Mouse (Mus musculus): ENCODE measurements around the gene St3gal5. TPM values are rescaled to one million over a fixed set of nuclear protein-coding genes. Genes with fewer than 3 reads are reported as not detected.

The St3gal5 gene
- polyA plus RNA-seq, 1 experiment from 2014 or later = 206 TPM

DNA sequence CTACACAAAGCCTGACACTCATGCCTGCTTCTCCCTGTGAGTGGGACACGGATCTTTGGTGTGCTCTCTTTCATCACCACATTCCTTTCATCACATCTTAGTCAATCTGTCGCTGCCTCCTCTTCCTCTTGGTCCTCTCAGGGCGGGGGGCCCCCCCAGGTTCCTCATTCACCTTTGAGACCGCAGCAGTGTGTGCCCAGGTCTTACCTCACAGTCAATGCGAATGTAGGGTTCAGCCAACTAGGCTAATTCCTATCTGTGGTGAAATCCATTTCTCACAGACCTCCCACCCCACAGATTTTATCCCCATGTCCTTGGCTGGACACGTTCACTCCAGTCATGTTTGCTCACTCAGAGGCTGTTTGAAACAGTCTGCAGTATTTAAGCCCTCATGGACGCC is 17.5 kb downstream of the St3gal5 start:
- Histone ChIP-seq H3K27me3 (ENCODE audit: control insufficient read depth, insufficient read depth, low read depth, low read length) (no peaks in the 10 kb centered on the region), H3K4me3 (ENCODE audit: low read depth, low read length) (peak overlapping the region; percentile 2; the same call in 1 of the 2 replicates), H3K9me3 (replicated peaks; ENCODE audit: control insufficient read depth, low read length) (no peaks in the 10 kb centered on the region), H3K36me3 (ENCODE audit: control insufficient read depth, insufficient read depth) (peaks cover 17% of the 10 kb centered on the region), H3K4me1 (ENCODE audit: control insufficient read depth, low read depth, low read length) (peaks cover 61% of the 10 kb centered on the region), H3K9ac (ENCODE audit: low read depth, low read length) (no peak overlapping the region; the same call in 1 of the 2 replicates), H3K27ac (ENCODE audit: low read length) (peak overlapping the region; percentile 52), H3K4me2 (ENCODE audit: low read depth, low read length) (no peak overlapping the region)
- WGBS (ENCODE audit: insufficient replicate concordance) = 72% methylated on average over 7 of the region's 7 CpGs
- ATAC-seq (ENCODE audit: low read depth) = peak; percentile 58

- ATAC-seq (ENCODE audit: low read depth) = no peak
- WGBS (ENCODE audit: insufficient replicate concordance) = 60% methylated on average over 8 of the region's 8 CpGs
- no peaks in the 10 kb centered on the region for H3K27me3 ChIP-seq (ENCODE audit: control insufficient read depth, insufficient read depth, low read depth, low read length)
- H3K4me1 ChIP-seq (ENCODE audit: control insufficient read depth, low read depth, low read length) = peaks cover 55% of the 10 kb centered on the region
- H3K4me2 ChIP-seq (ENCODE audit: low read depth, low read length) = no peak overlapping the region
- no peak overlapping the region for H3K9ac ChIP-seq (ENCODE audit: low read depth, low read length)
- H3K9me3 ChIP-seq (replicated peaks; ENCODE audit: control insufficient read depth, low read length) = no peaks in the 10 kb centered on the region
- H3K36me3 ChIP-seq (ENCODE audit: control insufficient read depth, insufficient read depth) = peaks cover 17% of the 10 kb centered on the region
- no peak overlapping the region for H3K4me3 ChIP-seq (ENCODE audit: low read depth, low read length)
- no peak overlapping the region for H3K27ac ChIP-seq (ENCODE audit: low read length)
Measured at GRCm38 (mm10) chr6:72117322-72117968, 20.1 kb downstream of the St3gal5 start.

GRCm38 (mm10) chr6:72119870-72120269 is 22.5 kb downstream of the St3gal5 start:
- peaks cover 18% of the 10 kb centered on the region for H3K36me3 ChIP-seq (ENCODE audit: control insufficient read depth, insufficient read depth)
- 90% methylated on average over 1 of the region's 1 CpGs for WGBS (ENCODE audit: insufficient replicate concordance)
- no peaks in the 10 kb centered on the region for H3K27me3 ChIP-seq (ENCODE audit: control insufficient read depth, insufficient read depth, low read depth, low read length)
- H3K4me2 ChIP-seq (ENCODE audit: low read depth, low read length) = no peak overlapping the region
- peaks cover 41% of the 10 kb centered on the region for H3K4me1 ChIP-seq (ENCODE audit: control insufficient read depth, low read depth, low read length)
- no peak overlapping the region for H3K9ac ChIP-seq (ENCODE audit: low read depth, low read length)
- H3K4me3 ChIP-seq (ENCODE audit: low read depth, low read length) = no peak overlapping the region
- no peak overlapping the region for H3K27ac ChIP-seq (ENCODE audit: low read length)
- no peak for ATAC-seq (ENCODE audit: low read depth)
- H3K9me3 ChIP-seq (replicated peaks; ENCODE audit: control insufficient read depth, low read length) = no peaks in the 10 kb centered on the region

DNA sequence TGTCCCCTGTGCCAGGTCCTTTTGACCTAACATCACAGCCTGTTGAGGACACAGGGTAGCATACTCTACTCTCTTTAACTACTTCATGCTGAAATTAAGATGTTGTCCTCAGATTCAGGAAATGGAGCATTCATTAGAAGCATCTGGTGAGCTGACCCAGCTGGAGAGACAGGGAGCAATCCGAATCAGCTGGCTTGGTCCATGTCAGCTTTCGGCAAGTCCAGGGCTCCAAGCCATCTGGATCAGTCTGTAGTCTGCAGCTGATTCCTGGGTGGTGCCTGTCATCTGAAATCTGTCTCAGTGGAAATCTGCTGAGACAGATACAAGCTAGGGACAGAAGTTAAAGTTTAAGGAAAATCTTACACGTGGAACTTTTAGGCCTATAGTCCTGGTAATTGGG is 23.9 kb downstream of the St3gal5 start:
- no peak for ATAC-seq (ENCODE audit: low read depth)
- H3K4me1 ChIP-seq (ENCODE audit: control insufficient read depth, low read depth, low read length) = peaks cover 31% of the 10 kb centered on the region
- H3K4me3 ChIP-seq (ENCODE audit: low read depth, low read length) = no peak overlapping the region
- WGBS (ENCODE audit: insufficient replicate concordance) = 67% methylated on average over 3 of the region's 3 CpGs
- H3K9ac ChIP-seq (ENCODE audit: low read depth, low read length) = no peak overlapping the region
- no peaks in the 10 kb centered on the region for H3K27me3 ChIP-seq (ENCODE audit: control insufficient read depth, insufficient read depth, low read depth, low read length)
- H3K27ac ChIP-seq (ENCODE audit: low read length) = peak overlapping the region; percentile 25; the same call in 1 of the 2 replicates
- no peaks in the 10 kb centered on the region for H3K9me3 ChIP-seq (replicated peaks; ENCODE audit: control insufficient read depth, low read length)
- peaks cover 23% of the 10 kb centered on the region for H3K36me3 ChIP-seq (ENCODE audit: control insufficient read depth, insufficient read depth)
- no peak overlapping the region for H3K4me2 ChIP-seq (ENCODE audit: low read depth, low read length)

- peak overlapping the region; percentile 41; the same call in 1 of the 2 replicates for H3K27ac ChIP-seq (ENCODE audit: low read length)
- no peaks in the 10 kb centered on the region for H3K9me3 ChIP-seq (replicated peaks; ENCODE audit: control insufficient read depth, low read length)
- no peak overlapping the region for H3K4me3 ChIP-seq (ENCODE audit: low read depth, low read length)
- no peaks in the 10 kb centered on the region for H3K27me3 ChIP-seq (ENCODE audit: control insufficient read depth, insufficient read depth, low read depth, low read length)
- peaks cover 25% of the 10 kb centered on the region for H3K36me3 ChIP-seq (ENCODE audit: control insufficient read depth, insufficient read depth)
- no peak for ATAC-seq (ENCODE audit: low read depth)
- peaks cover 19% of the 10 kb centered on the region for H3K4me1 ChIP-seq (ENCODE audit: control insufficient read depth, low read depth, low read length)
- no peak overlapping the region for H3K4me2 ChIP-seq (ENCODE audit: low read depth, low read length)
- no peak overlapping the region for H3K9ac ChIP-seq (ENCODE audit: low read depth, low read length)
- WGBS (ENCODE audit: insufficient replicate concordance) = 63% methylated on average over 5 of the region's 5 CpGs
Measured at GRCm38 (mm10) chr6:72122515-72122914, 25.1 kb downstream of the St3gal5 start.

- H3K27ac ChIP-seq (ENCODE audit: low read length) = no peak overlapping the region
- no peak overlapping the region for H3K4me2 ChIP-seq (ENCODE audit: low read depth, low read length)
- no peaks in the 10 kb centered on the region for H3K9me3 ChIP-seq (replicated peaks; ENCODE audit: control insufficient read depth, low read length)
- no peak overlapping the region for H3K4me3 ChIP-seq (ENCODE audit: low read depth, low read length)
- H3K4me1 ChIP-seq (ENCODE audit: control insufficient read depth, low read depth, low read length) = peaks cover 13% of the 10 kb centered on the region
- no peak for ATAC-seq (ENCODE audit: low read depth)
- H3K9ac ChIP-seq (ENCODE audit: low read depth, low read length) = no peak overlapping the region
- WGBS (ENCODE audit: insufficient replicate concordance) = 91% methylated on average over 13 of the region's 13 CpGs
- peaks cover 37% of the 10 kb centered on the region for H3K36me3 ChIP-seq (ENCODE audit: control insufficient read depth, insufficient read depth)
- H3K27me3 ChIP-seq (ENCODE audit: control insufficient read depth, insufficient read depth, low read depth, low read length) = no peaks in the 10 kb centered on the region
Measured at GRCm38 (mm10) chr6:72124315-72125103, 27.1 kb downstream of the St3gal5 start.

DNA sequence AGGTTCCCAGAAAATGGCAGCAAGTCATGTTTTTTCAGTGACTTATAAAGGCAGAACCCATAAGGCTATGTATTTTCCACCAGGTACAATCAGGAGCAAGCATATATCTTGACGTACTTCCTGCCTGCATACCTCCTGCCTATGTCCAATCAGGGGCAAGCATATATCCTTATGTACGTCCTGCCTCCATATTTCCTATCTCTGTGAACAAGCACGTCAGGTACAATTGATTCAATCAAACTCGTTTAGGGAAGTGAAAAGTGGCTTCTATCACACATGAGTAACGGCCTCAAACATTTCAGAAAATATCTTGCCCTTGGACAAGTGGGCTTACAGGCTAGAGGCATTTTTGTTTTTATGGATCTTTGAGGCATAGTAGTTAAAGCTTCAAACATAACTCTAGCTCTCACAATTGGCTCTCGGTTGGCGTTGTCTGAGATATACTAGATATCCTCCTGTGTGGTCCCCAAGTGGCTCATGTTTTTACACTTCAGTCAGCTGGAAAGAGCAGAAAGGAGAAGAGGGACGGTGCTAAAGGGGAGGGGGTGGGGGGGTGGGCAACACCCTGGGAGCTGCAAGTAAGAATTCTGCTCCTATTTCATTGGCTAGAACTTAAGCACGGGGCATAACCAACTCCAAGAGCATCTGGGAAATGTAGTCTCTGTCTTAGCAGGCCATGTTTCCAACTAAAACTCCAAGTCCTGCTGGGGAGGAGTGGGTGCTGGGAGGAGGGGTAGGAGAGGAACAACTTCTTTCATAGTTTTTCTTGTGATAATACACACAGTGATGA is 28.9 kb downstream of the St3gal5 start:
- Histone ChIP-seq H3K9me3 (replicated peaks; ENCODE audit: control insufficient read depth, low read length) (no peaks in the 10 kb centered on the region), H3K36me3 (ENCODE audit: control insufficient read depth, insufficient read depth) (peaks cover 55% of the 10 kb centered on the region), H3K4me3 (ENCODE audit: low read depth, low read length) (no peak overlapping the region), H3K4me2 (ENCODE audit: low read depth, low read length) (no peak overlapping the region), H3K9ac (ENCODE audit: low read depth, low read length) (no peak overlapping the region), H3K4me1 (ENCODE audit: control insufficient read depth, low read depth, low read length) (peaks cover 7% of the 10 kb centered on the region), H3K27ac (ENCODE audit: low read length) (no peak overlapping the region), H3K27me3 (ENCODE audit: control insufficient read depth, insufficient read depth, low read depth, low read length) (no peaks in the 10 kb centered on the region)
- ATAC-seq (ENCODE audit: low read depth) = no peak
- 57% methylated on average over 9 of the region's 9 CpGs for WGBS (ENCODE audit: insufficient replicate concordance)

DNA sequence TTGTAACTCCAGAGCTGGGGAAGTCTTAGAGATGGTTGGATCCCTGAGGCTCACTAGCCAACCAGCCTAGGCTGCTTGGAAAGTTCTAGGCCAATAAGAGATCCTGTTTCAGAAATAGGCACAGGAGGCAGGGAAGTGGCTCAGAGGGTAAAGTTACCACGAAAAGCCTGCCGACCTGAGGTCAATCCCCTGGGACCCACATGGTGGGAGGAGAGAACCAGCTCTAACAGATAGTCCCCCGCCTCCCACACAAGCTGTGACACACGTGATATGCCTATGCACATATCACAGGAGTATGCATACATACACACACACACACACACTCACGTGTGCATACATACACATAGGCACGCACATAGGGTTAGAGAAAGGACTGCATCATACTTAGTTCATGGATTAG is 32.7 kb downstream of the St3gal5 start:
- Histone ChIP-seq H3K4me1 (ENCODE audit: control insufficient read depth, low read depth, low read length) (peaks cover 22% of the 10 kb centered on the region), H3K9me3 (replicated peaks; ENCODE audit: control insufficient read depth, low read length) (no peaks in the 10 kb centered on the region), H3K9ac (ENCODE audit: low read depth, low read length) (no peak overlapping the region), H3K36me3 (ENCODE audit: control insufficient read depth, insufficient read depth) (peaks cover 73% of the 10 kb centered on the region), H3K4me3 (ENCODE audit: low read depth, low read length) (no peak overlapping the region), H3K4me2 (ENCODE audit: low read depth, low read length) (no peak overlapping the region), H3K27ac (ENCODE audit: low read length) (no peak overlapping the region), H3K27me3 (ENCODE audit: control insufficient read depth, insufficient read depth, low read depth, low read length) (no peaks in the 10 kb centered on the region)
- 81% methylated on average over 6 of the region's 6 CpGs for WGBS (ENCODE audit: insufficient replicate concordance)
- no peak for ATAC-seq (ENCODE audit: low read depth)
